7 mouse cellular contexts compared by ENCODE assay signal in the genomic region with DNA sequence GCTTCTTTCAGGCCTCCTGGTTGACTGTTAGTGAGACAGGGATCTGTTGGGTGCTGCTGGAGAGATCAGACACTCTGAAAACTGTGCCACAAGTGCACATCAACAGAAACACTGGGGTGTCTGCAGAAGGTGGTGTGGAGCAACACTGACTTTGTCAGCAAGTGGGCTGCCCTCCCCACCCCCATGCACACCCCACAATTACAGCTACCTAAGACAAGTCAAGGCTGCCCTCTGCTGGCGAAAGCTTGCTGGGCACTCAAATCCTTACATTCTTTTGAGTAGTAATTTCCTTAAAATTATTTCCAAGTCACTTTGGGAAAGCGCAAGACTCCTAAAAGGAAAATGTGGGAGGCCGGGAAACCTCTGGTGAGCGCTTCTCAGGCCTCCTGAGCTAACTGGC. TPM values are rescaled to one million over a fixed set of nuclear protein-coding genes. Genes with fewer than 3 reads are reported as not detected.
DNase-seq lines count a peak whose midpoint lies in the region; TF ChIP-seq lines count a peak whose summit lies in the region.

No protein-coding gene starts in this region.

- no peak for TF ChIP-seq POLR2A in testis, adult 2 months (IDR thresholded peaks at IDR 0.05; ENCODE audit: control insufficient read depth, low read depth, low read length)

- H3K27me3 ChIP-seq in testis, adult 2 months (ENCODE audit: control insufficient read depth, insufficient read depth, low read length): no peaks in the 10 kb centered on the region

- TF ChIP-seq CTCF in testis, adult 2 months (IDR thresholded peaks at IDR 0.05; ENCODE audit: control insufficient read depth, insufficient read depth, insufficient replicate concordance, low read depth, low read length): peak; percentile 62; the same call in 1 of the 2 replicates

- no peak for DNase-seq in testis, postnatal 14 days (ENCODE audit: low spot score)
- DNase-seq in adrenal gland, postnatal 36 days: peak; percentile 78 to 85
- DNase-seq in frontal cortex, postnatal 25 days (ENCODE audit: low spot score in 2 of 2): peak; percentile 71 to 85
- peak; percentile 62 to 88 for DNase-seq in layer of hippocampus, adult 18-20 months (ENCODE audit: low spot score in 2 of 2)
- DNase-seq in lung, postnatal 36 days: peak; percentile 86
- peak; percentile 50 to 58 for DNase-seq in spleen, postnatal 36 days (ENCODE audit: low spot score in 2 of 2)

- no peak overlapping the region for H3K4me3 ChIP-seq in testis, adult 2 months (ENCODE audit: control insufficient read depth, low read depth, low read length)

- H3K36me3 ChIP-seq in testis, adult 2 months (ENCODE audit: control insufficient read depth, insufficient read depth, low read length): no peaks in the 10 kb centered on the region

- no peak overlapping the region for H3K27ac ChIP-seq in testis, adult 2 months (ENCODE audit: control insufficient read depth, insufficient read depth, low read depth, low read length)

- H3K4me1 ChIP-seq in testis, adult 2 months (ENCODE audit: control insufficient read depth, insufficient read depth, low read length): peaks cover 9% of the 10 kb centered on the region

RNA-seq across cellular contexts. Expression of a gene that starts 3.7 kb away (rescaled TPM):
- 76.7 and 77.9 TPM in 2 replicates for polyA plus RNA-seq in testis, adult 2 months (2012; rRNA removed)
- 10 to 100 TPM; 64.8 to 66.1 TPM for total RNA-seq in adrenal gland, postnatal 36 days (2021)
- total RNA-seq in layer of hippocampus, adult 18-20 months (2021): 10 to 100 TPM; 70.3 to 75.5 TPM

RNA-seq across cellular contexts. Expression of a gene that starts 18.7 kb away (rescaled TPM):
- polyA plus RNA-seq in testis, adult 2 months (2012; rRNA removed): 64.1 and 88.7 TPM in 2 replicates
- not detected for total RNA-seq in adrenal gland, postnatal 36 days (2021)
- not detected for total RNA-seq in layer of hippocampus, adult 18-20 months (2021)

RNA-seq across cellular contexts. Expression of a gene that starts 24.1 kb away (rescaled TPM):
- polyA plus RNA-seq in testis, adult 2 months (2012; rRNA removed): 33.7 and 37.7 TPM in 2 replicates
- total RNA-seq in adrenal gland, postnatal 36 days (2021): 10 to 100 TPM; 20.8 to 30.0 TPM
- total RNA-seq in layer of hippocampus, adult 18-20 months (2021): 1 to 10 TPM; 4.5 to 4.7 TPM

RNA-seq across cellular contexts. Expression of a gene that starts 56.1 kb away (rescaled TPM):
- polyA plus RNA-seq in testis, adult 2 months (2012; rRNA removed): 2.4 and 2.8 TPM in 2 replicates
- 10 to 100 TPM; 30.1 to 68.2 TPM for total RNA-seq in adrenal gland, postnatal 36 days (2021)
- 1 to 10 TPM; 4.8 to 5.1 TPM for total RNA-seq in layer of hippocampus, adult 18-20 months (2021)
